Mouse (Mus musculus) small intestine, adult 2 months (tissue): ENCODE measurements at regions not wholly inside any gene's neighbourhood (a gene's known extent, or its start where the extent isn't known, plus 50 kb on each side); places are given as distances from the start of the nearest gene placed in this dataset.

ENCODE experiments used
- H3K27ac ChIP-seq: fragments of 200-500 bp; 2 replicates; pipeline ENCODE4 v1.5.1; 2012; ENCODE audit warnings: low read depth, low read length, control low read depth, inconsistent platforms; ENCODE audit not compliant: insufficient read depth
- H3K27me3 ChIP-seq: fragments of 200-500 bp; 2 replicates; pipeline ENCODE4 v1.6.1; 2012; ENCODE audit warnings: mild to moderate bottlenecking, moderate library complexity, low read length, inconsistent platforms; ENCODE audit not compliant: control insufficient read depth, insufficient read depth
- H3K36me3 ChIP-seq: fragments of 200-500 bp; 2 replicates; pipeline ENCODE4 v1.6.1; 2012; ENCODE audit warnings: mild to moderate bottlenecking, low read length, control low read depth, inconsistent platforms; ENCODE audit not compliant: control insufficient read depth, insufficient read depth
- H3K4me1 ChIP-seq: fragments of 200-500 bp; 2 replicates; pipeline ENCODE4 v1.6.1; 2012; ENCODE audit warnings: low read length, inconsistent platforms, mixed read lengths; ENCODE audit not compliant: control insufficient read depth, insufficient read depth, insufficient read length
- H3K4me3 ChIP-seq: fragments of 200-500 bp; 2 replicates; pipeline ENCODE4 v1.5.1; 2012; ENCODE audit warnings: low read depth, mild to moderate bottlenecking, control low read depth, inconsistent platforms, low read length, moderate library complexity
- CTCF ChIP-seq: fragments of 200-500 bp; IDR thresholded peaks from 2 replicates; pipeline ENCODE4 v1.5.1; 2012; ENCODE audit warnings: low read depth, mild to moderate bottlenecking, control low read depth, inconsistent platforms, low read length, moderate library complexity, mixed read lengths; ENCODE audit not compliant: insufficient replicate concordance, insufficient read length; ENCODE audit errors: extremely low read depth
- POLR2A ChIP-seq: fragments of 200-500 bp; IDR thresholded peaks from 2 replicates; pipeline ENCODE4 v1.6.1; 2012; ENCODE audit warnings: low read depth, mild to moderate bottlenecking, control low read depth, inconsistent platforms, low read length, moderate library complexity
- WGBS: fragments of 180-500 bp; shearing (Covaris S2); methylation state at CpG from one replicate; pipeline ENCODE4 v1.1.7; 2018; 5-methylcytosine and 5-hydroxymethylcytosine counted together

DNA sequence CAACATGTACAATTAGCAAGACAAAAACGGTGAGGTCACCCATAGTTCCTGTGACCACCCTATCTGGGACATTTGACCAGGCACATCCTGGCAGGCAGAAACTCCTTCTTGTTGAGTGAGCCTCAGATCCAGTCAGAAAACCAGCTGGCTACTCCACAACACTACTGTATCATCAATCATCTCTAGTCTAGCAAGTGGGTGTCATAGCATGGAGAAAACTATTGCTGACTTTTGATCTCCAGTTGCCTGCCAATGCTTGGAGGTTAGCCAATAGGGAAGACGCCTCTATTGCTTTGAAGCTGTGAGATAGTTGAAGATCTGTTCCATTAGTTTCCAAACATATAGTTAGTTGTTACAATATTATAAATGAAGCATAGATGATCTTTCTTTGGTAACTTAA lies 595.4 kb upstream of the Nox3 start:
- 73% methylated on average over 2 of the region's 2 CpGs for WGBS
- H3K27ac ChIP-seq = no peak overlapping the region
- H3K4me3 ChIP-seq = no peak overlapping the region
- no peaks in the 10 kb centered on the region for H3K4me1 ChIP-seq
- no peaks in the 10 kb centered on the region for H3K27me3 ChIP-seq
- TF ChIP-seq POLR2A (no peak), CTCF (no peak)
- H3K36me3 ChIP-seq = no peaks in the 10 kb centered on the region

DNA sequence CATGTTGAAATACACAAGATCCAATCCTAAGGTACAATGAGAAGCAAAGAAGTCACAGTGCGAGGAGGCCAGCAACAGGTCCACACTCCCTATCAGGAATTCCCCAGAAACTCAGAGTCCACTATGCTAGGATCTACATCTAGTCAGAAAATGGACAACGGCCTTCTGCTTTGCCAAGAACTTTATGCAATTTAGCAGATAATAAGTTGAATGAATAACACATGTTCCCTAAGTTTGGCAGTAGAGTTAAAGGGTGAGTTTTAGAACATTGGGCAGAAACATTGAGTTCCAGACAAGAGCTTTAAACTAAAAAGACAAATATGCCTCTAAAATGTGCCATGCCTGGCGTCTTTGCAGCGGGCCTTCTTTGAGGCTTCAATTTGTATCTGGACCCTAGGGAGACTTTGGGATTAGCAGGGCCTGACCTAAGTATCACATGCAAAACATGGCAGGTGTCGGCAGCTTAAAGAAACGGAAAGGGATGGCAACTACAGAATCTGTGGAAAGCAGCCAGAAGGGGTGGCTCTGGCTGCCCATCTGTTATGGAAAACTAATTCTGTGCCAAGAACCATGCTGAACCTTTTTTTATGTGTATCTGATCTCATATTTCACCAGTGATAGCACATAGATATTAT lies 600.6 kb upstream of the Nox3 start:
- TF ChIP-seq CTCF = no peak
- no peaks in the 10 kb centered on the region for H3K36me3 ChIP-seq
- H3K4me3 ChIP-seq = no peak overlapping the region
- no peak overlapping the region for H3K27ac ChIP-seq
- no peaks in the 10 kb centered on the region for H3K4me1 ChIP-seq
- no peaks in the 10 kb centered on the region for H3K27me3 ChIP-seq
- 87% methylated on average over 6 of the region's 6 CpGs for WGBS

DNA sequence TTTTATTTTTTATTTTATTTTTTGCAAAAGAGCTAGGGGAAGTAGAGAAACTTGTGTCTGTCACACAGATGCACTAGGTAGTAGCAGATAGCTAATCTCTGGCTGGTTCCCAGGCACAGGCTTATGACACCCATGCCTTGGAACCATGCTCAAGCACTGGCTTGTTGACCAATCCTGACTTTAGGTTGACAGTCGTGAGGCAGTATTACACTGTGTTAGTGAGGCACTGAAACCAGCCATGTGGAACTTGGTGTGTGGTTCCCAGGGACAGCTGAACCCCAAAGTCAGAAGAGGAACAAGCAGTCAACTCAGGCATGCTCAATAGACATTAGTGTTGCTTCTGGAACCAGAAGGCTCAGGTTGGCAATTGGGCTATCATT lies 601.1 kb upstream of the Nox3 start:
- no peaks in the 10 kb centered on the region for H3K27me3 ChIP-seq
- no peaks in the 10 kb centered on the region for H3K36me3 ChIP-seq
- TF ChIP-seq CTCF = no peak
- TF ChIP-seq POLR2A = no peak
- H3K4me3 ChIP-seq = no peak overlapping the region
- no peak overlapping the region for H3K27ac ChIP-seq
- H3K4me1 ChIP-seq = no peaks in the 10 kb centered on the region
- 67% methylated on average over 1 of the region's 1 CpGs for WGBS

DNA sequence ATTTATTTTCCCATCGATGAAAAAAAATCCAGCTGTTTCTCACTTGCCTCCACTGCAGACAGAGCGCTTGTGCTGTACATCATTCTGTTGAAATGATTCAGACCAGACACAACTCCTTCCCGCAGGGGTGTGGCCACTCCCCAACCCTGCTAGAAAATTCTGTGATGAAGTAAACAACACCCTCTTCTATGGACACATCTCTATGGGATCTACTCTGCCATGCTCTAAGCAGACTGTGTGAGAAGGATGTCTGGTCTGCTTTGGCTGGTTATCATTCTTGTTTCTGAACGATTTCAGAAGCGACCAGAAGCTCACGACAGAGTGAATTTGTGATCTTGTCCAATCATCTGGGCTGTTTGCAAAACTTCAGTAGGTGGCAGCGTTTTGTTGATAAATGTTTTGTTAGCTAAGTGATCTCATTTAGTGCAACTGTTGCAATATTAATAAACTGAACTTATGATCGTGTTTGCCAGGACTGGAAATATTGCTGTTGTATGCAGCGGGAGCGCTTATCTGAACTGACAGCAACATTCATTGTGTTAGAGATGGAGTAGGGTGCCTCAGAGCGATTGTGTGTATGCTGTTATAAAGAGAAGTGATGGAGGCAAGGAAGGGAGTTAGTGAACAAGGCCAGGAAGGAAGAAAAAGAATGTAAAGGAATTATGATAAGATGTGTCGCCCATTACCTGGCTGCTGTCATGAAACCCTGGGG lies 605.2 kb upstream of the Nox3 start:
- Histone ChIP-seq H3K36me3 (no peaks in the 10 kb centered on the region), H3K4me1 (no peaks in the 10 kb centered on the region), H3K4me3 (no peak overlapping the region), H3K27ac (no peak overlapping the region), H3K27me3 (no peaks in the 10 kb centered on the region)
- TF ChIP-seq POLR2A (no peak), CTCF (no peak)
- WGBS = 68% methylated on average over 12 of the region's 12 CpGs

DNA sequence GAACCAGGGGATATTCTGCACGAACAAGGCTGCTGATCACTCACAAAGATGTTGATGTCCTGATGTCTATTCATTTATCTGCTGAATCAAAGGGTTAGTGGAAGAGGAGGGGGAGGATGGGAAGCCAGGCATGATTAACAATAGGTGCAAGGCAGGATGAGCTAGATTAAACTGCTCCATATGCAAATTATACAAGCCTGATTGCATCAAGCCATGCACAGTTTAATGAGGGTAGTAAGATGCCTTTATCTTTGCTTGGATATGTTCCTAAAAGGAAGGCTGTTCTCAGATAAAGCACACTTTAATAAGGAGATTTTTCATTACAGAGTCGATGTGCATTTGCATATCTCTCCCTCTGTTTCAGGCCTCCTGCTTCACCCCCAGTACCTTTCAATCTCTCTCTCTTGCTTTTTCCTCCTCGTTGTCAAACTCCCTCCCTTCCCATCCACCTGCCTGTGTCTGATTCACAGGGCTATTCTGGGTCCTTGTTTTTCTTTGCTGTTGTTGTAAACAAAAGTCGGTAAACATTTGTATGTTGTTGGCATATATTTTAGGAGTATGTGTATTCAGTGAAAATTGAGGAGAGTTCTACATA lies 615.8 kb upstream of the Nox3 start:
- no peak overlapping the region for H3K4me3 ChIP-seq
- no peaks in the 10 kb centered on the region for H3K4me1 ChIP-seq
- no peaks in the 10 kb centered on the region for H3K27me3 ChIP-seq
- no peak overlapping the region for H3K27ac ChIP-seq
- H3K36me3 ChIP-seq = no peaks in the 10 kb centered on the region
- TF ChIP-seq CTCF (no peak), POLR2A (no peak)
- 52% methylated on average over 4 of the region's 4 CpGs for WGBS

DNA sequence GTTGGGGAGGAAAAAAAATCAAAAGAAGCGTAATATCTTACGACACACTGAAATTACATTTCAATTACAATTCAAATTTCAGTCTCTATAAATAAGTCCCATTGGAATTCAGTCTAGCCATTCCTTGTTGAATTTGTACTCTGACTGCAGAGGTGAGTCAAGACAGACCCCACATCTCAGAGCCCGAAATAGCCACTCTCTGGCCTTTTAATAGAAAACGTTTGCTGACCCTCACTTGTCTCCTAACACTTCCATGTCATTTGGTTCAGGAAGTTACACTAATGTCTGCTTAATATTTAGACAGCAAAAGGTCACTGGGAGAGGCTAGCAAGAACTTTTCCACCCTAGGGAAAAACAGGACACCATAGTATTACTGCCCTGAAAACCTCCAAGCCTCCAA lies 623.1 kb upstream of the Nox3 start:
- 79% methylated on average over 4 of the region's 4 CpGs for WGBS
- no peaks in the 10 kb centered on the region for H3K36me3 ChIP-seq
- no peak overlapping the region for H3K4me3 ChIP-seq
- TF ChIP-seq POLR2A (no peak), CTCF (no peak)
- no peak overlapping the region for H3K27ac ChIP-seq
- no peaks in the 10 kb centered on the region for H3K4me1 ChIP-seq
- H3K27me3 ChIP-seq = no peaks in the 10 kb centered on the region

DNA sequence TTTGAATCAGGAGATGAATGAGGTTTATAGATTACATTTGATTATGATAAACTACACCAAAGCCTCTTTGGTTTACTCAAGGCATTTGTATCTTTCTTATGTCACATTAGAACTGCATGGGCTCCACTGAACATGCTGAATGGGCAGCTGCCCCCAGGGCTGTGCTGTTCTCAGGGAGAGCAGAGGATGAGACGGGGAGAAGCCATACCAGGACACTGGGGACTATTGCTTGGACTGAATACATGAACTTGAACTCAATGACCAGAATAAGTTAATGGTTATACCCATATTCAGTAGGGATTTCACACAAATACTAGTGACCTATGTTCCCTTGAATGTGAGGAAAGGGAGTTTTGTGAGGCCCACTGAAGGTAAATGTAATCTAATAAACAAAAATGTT lies 632.7 kb upstream of the Nox3 start:
- Histone ChIP-seq H3K27ac (no peak overlapping the region), H3K4me3 (no peak overlapping the region)
- WGBS = 88% methylated on average over 1 of the region's 1 CpGs

More for the DNA sequence above, 632.7 kb upstream of the Nox3 start:
- no peaks in the 10 kb centered on the region for H3K4me1 ChIP-seq
- no peaks in the 10 kb centered on the region for H3K36me3 ChIP-seq
- TF ChIP-seq CTCF = no peak
- TF ChIP-seq POLR2A = no peak
- no peaks in the 10 kb centered on the region for H3K27me3 ChIP-seq
